Mouse (Mus musculus): ENCODE measurements around the gene Wbp1.

GRCm38 (mm10) chr6:83121863-83122710 lies 728 bp upstream of the Wbp1 start:
- 0 out of 2 replicates have a peak, but pooled peaks have one; percentile 15 for TF ChIP-seq CTCF (IDR thresholded peaks at IDR 0.05; ENCODE audit: low read depth)
- no peak for TF ChIP-seq EP300 (IDR thresholded peaks at IDR 0.05; ENCODE audit: low read depth)
